Mouse (Mus musculus): ENCODE measurements around the gene Cyp2e1.
"Not testable (repeated sequence)": the region's sequence is repeated elsewhere in the genome, so short reads cannot be mapped to it uniquely, and the experiment has no call there.

Cyp2e1 gene

GRCm38 (mm10) chr7:140763447-140764020, at the start of gene Cyp2e1:
Cyp2e1 (plus strand) TSS chr7:140763739.
- Histone ChIP-seq H3K36me3 (ENCODE audit: control insufficient read depth, insufficient read depth, low read length, poor library complexity, severe bottlenecking) (no peaks in the 10 kb centered on the region), H3K27me3 (ENCODE audit: control insufficient read depth, insufficient read depth, low read length, poor library complexity, severe bottlenecking) (no peaks in the 10 kb centered on the region)
- no peak for DNase-seq (ENCODE audit: low read depth, low spot score)

- H3K27me3 ChIP-seq (ENCODE audit: control insufficient read depth, insufficient read depth, low read length, poor library complexity, severe bottlenecking): no peaks in the 10 kb centered on the region
- H3K36me3 ChIP-seq (ENCODE audit: control insufficient read depth, insufficient read depth, low read length, poor library complexity, severe bottlenecking): no peaks in the 10 kb centered on the region
- no peak for DNase-seq (ENCODE audit: low read depth, low spot score)
These were observed 46.1 kb upstream of the Cyp2e1 start for GRCm38 (mm10) chr7:140717155-140718055.

- DNase-seq (ENCODE audit: low read depth, low spot score): no peak
- Histone ChIP-seq H3K36me3 (ENCODE audit: control insufficient read depth, insufficient read depth, low read length, poor library complexity, severe bottlenecking) (no peaks in the 10 kb centered on the region), H3K27me3 (ENCODE audit: control insufficient read depth, insufficient read depth, low read length, poor library complexity, severe bottlenecking) (no peaks in the 10 kb centered on the region)
These were observed 42.4 kb upstream of the Cyp2e1 start for GRCm38 (mm10) chr7:140721095-140721494.

- Histone ChIP-seq H3K36me3 (ENCODE audit: control insufficient read depth, insufficient read depth, low read length, poor library complexity, severe bottlenecking) (no peaks in the 10 kb centered on the region), H3K27me3 (ENCODE audit: control insufficient read depth, insufficient read depth, low read length, poor library complexity, severe bottlenecking) (no peaks in the 10 kb centered on the region)
- no peak for DNase-seq (ENCODE audit: low read depth, low spot score)
These were observed 38.0 kb upstream of the Cyp2e1 start for GRCm38 (mm10) chr7:140725558-140725957.

GRCm38 (mm10) chr7:140733162-140733561, 30.4 kb upstream of the Cyp2e1 start:
- no peaks in the 10 kb centered on the region for H3K27me3 ChIP-seq (ENCODE audit: control insufficient read depth, insufficient read depth, low read length, poor library complexity, severe bottlenecking)
- H3K36me3 ChIP-seq (ENCODE audit: control insufficient read depth, insufficient read depth, low read length, poor library complexity, severe bottlenecking): no peaks in the 10 kb centered on the region
- no peak for DNase-seq (ENCODE audit: low read depth, low spot score)

- H3K36me3 ChIP-seq (ENCODE audit: control insufficient read depth, insufficient read depth, low read length, poor library complexity, severe bottlenecking): no peaks in the 10 kb centered on the region
- DNase-seq (ENCODE audit: low read depth, low spot score): no peak
- no peaks in the 10 kb centered on the region for H3K27me3 ChIP-seq (ENCODE audit: control insufficient read depth, insufficient read depth, low read length, poor library complexity, severe bottlenecking)
These were observed 16.1 kb upstream of the Cyp2e1 start for GRCm38 (mm10) chr7:140747402-140747801.

- no peak for DNase-seq (ENCODE audit: low read depth, low spot score)
- Histone ChIP-seq H3K36me3 (ENCODE audit: control insufficient read depth, insufficient read depth, low read length, poor library complexity, severe bottlenecking) (no peaks in the 10 kb centered on the region), H3K27me3 (ENCODE audit: control insufficient read depth, insufficient read depth, low read length, poor library complexity, severe bottlenecking) (no peaks in the 10 kb centered on the region)
These were observed 15.3 kb upstream of the Cyp2e1 start for GRCm38 (mm10) chr7:140748116-140748826.

- no peaks in the 10 kb centered on the region for H3K36me3 ChIP-seq (ENCODE audit: control insufficient read depth, insufficient read depth, low read length, poor library complexity, severe bottlenecking)
- DNase-seq (ENCODE audit: low read depth, low spot score): no peak
- H3K27me3 ChIP-seq (ENCODE audit: control insufficient read depth, insufficient read depth, low read length, poor library complexity, severe bottlenecking): no peaks in the 10 kb centered on the region
These were observed 14.7 kb upstream of the Cyp2e1 start for GRCm38 (mm10) chr7:140748827-140749160.

- DNase-seq (ENCODE audit: low read depth, low spot score): no peak
- Histone ChIP-seq H3K36me3 (ENCODE audit: control insufficient read depth, insufficient read depth, low read length, poor library complexity, severe bottlenecking) (no peaks in the 10 kb centered on the region), H3K27me3 (ENCODE audit: control insufficient read depth, insufficient read depth, low read length, poor library complexity, severe bottlenecking) (no peaks in the 10 kb centered on the region)
These were observed 9.0 kb upstream of the Cyp2e1 start for GRCm38 (mm10) chr7:140754556-140754955.

GRCm38 (mm10) chr7:140756151-140756854, 7.2 kb upstream of the Cyp2e1 start:
- Histone ChIP-seq H3K36me3 (ENCODE audit: control insufficient read depth, insufficient read depth, low read length, poor library complexity, severe bottlenecking) (no peaks in the 10 kb centered on the region), H3K27me3 (ENCODE audit: control insufficient read depth, insufficient read depth, low read length, poor library complexity, severe bottlenecking) (no peaks in the 10 kb centered on the region)
- no peak for DNase-seq (ENCODE audit: low read depth, low spot score)

- Histone ChIP-seq H3K36me3 (ENCODE audit: control insufficient read depth, insufficient read depth, low read length, poor library complexity, severe bottlenecking) (no peaks in the 10 kb centered on the region), H3K27me3 (ENCODE audit: control insufficient read depth, insufficient read depth, low read length, poor library complexity, severe bottlenecking) (no peaks in the 10 kb centered on the region)
- no peak for DNase-seq (ENCODE audit: low read depth, low spot score)
These were observed 2.9 kb upstream of the Cyp2e1 start for GRCm38 (mm10) chr7:140760647-140761046.

GRCm38 (mm10) chr7:140765391-140765790, 1.9 kb downstream of the Cyp2e1 start:
- not testable (repeated sequence) for H3K36me3 ChIP-seq (ENCODE audit: control insufficient read depth, insufficient read depth, low read length, poor library complexity, severe bottlenecking); H3K27me3 ChIP-seq (ENCODE audit: control insufficient read depth, insufficient read depth, low read length, poor library complexity, severe bottlenecking); DNase-seq (ENCODE audit: low read depth, low spot score)

- Histone ChIP-seq H3K27me3 (ENCODE audit: control insufficient read depth, insufficient read depth, low read length, poor library complexity, severe bottlenecking) (no peaks in the 10 kb centered on the region), H3K36me3 (ENCODE audit: control insufficient read depth, insufficient read depth, low read length, poor library complexity, severe bottlenecking) (no peaks in the 10 kb centered on the region)
- no peak for DNase-seq (ENCODE audit: low read depth, low spot score)
These were observed 2.6 kb downstream of the Cyp2e1 start for GRCm38 (mm10) chr7:140765888-140766739.

GRCm38 (mm10) chr7:140780548-140780947, 17.0 kb downstream of the Cyp2e1 start:
- no peaks in the 10 kb centered on the region for H3K27me3 ChIP-seq (ENCODE audit: control insufficient read depth, insufficient read depth, low read length, poor library complexity, severe bottlenecking)
- no peak for DNase-seq (ENCODE audit: low read depth, low spot score)
- H3K36me3 ChIP-seq (ENCODE audit: control insufficient read depth, insufficient read depth, low read length, poor library complexity, severe bottlenecking): no peaks in the 10 kb centered on the region
